Mouse (Mus musculus): ENCODE results near the gene Med13l.

Med13l gene

GRCm38 (mm10) chr5:118560385-118561085, at the start of gene Med13l:
TSS of gene Med13l (plus strand) at chr5:118560679.
- no peak for TF ChIP-seq GATA4 (IDR thresholded peaks at IDR 0.05; ENCODE audit: insufficient replicate concordance, low read length)

GRCm38 (mm10) chr5:118510969-118511368, 49.5 kb upstream of the Med13l start:
- no peak for TF ChIP-seq GATA4 (IDR thresholded peaks at IDR 0.05; ENCODE audit: insufficient replicate concordance, low read length)

- TF ChIP-seq GATA4 (IDR thresholded peaks at IDR 0.05; ENCODE audit: insufficient replicate concordance, low read length) = no peak
These were observed 47.5 kb upstream of the Med13l start for GRCm38 (mm10) chr5:118513005-118513404.

GRCm38 (mm10) chr5:118513629-118514526, 46.6 kb upstream of the Med13l start:
- no peak for TF ChIP-seq GATA4 (IDR thresholded peaks at IDR 0.05; ENCODE audit: insufficient replicate concordance, low read length)

GRCm38 (mm10) chr5:118514527-118514831, 46.0 kb upstream of the Med13l start:
- no peak for TF ChIP-seq GATA4 (IDR thresholded peaks at IDR 0.05; ENCODE audit: insufficient replicate concordance, low read length)

GRCm38 (mm10) chr5:118514842-118515241, 45.6 kb upstream of the Med13l start:
- TF ChIP-seq GATA4 (IDR thresholded peaks at IDR 0.05; ENCODE audit: insufficient replicate concordance, low read length) = no peak

- TF ChIP-seq GATA4 (IDR thresholded peaks at IDR 0.05; ENCODE audit: insufficient replicate concordance, low read length) = no peak
These were observed 45.2 kb upstream of the Med13l start for GRCm38 (mm10) chr5:118515280-118515721.

GRCm38 (mm10) chr5:118516066-118516465, 44.4 kb upstream of the Med13l start:
- TF ChIP-seq GATA4 (IDR thresholded peaks at IDR 0.05; ENCODE audit: insufficient replicate concordance, low read length) = no peak

- TF ChIP-seq GATA4 (IDR thresholded peaks at IDR 0.05; ENCODE audit: insufficient replicate concordance, low read length) = no peak
These were observed 44.0 kb upstream of the Med13l start for GRCm38 (mm10) chr5:118516470-118516869.

GRCm38 (mm10) chr5:118520457-118520856, 40.0 kb upstream of the Med13l start:
- TF ChIP-seq GATA4 (IDR thresholded peaks at IDR 0.05; ENCODE audit: insufficient replicate concordance, low read length) = no peak

- TF ChIP-seq GATA4 (IDR thresholded peaks at IDR 0.05; ENCODE audit: insufficient replicate concordance, low read length) = no peak
These were observed 36.1 kb upstream of the Med13l start for GRCm38 (mm10) chr5:118524400-118524799.

GRCm38 (mm10) chr5:118525634-118526033, 34.8 kb upstream of the Med13l start:
- TF ChIP-seq GATA4 (IDR thresholded peaks at IDR 0.05; ENCODE audit: insufficient replicate concordance, low read length) = no peak

GRCm38 (mm10) chr5:118526504-118526903, 34.0 kb upstream of the Med13l start:
- TF ChIP-seq GATA4 (IDR thresholded peaks at IDR 0.05; ENCODE audit: insufficient replicate concordance, low read length) = no peak

GRCm38 (mm10) chr5:118529241-118529640, 31.2 kb upstream of the Med13l start:
- TF ChIP-seq GATA4 (IDR thresholded peaks at IDR 0.05; ENCODE audit: insufficient replicate concordance, low read length) = no peak

- TF ChIP-seq GATA4 (IDR thresholded peaks at IDR 0.05; ENCODE audit: insufficient replicate concordance, low read length) = no peak
These were observed 28.4 kb upstream of the Med13l start for GRCm38 (mm10) chr5:118532125-118532524.

- TF ChIP-seq GATA4 (IDR thresholded peaks at IDR 0.05; ENCODE audit: insufficient replicate concordance, low read length) = no peak
These were observed 27.8 kb upstream of the Med13l start for GRCm38 (mm10) chr5:118532659-118533058.
